10 mouse cellular contexts compared by ENCODE assay signal in genomic region chr2:116018781-116019465, GRCm38 (mm10). TPM values are rescaled to one million over a fixed set of nuclear protein-coding genes. Genes with fewer than 3 reads are reported as not detected.
DNase-seq lines count a peak whose midpoint lies in the region; ATAC-seq and TF ChIP-seq lines count a peak whose summit lies in the region.
"Had no signal": no experiment of that assay in that cellular context is flagged by ENCODE, and none has a peak within 500 bp of the region (broad histone marks: within the 10 kb centered on the region; RNA-seq: fewer than 3 reads in every experiment).

No protein-coding gene starts in this region.

- 44% methylated on average over 10 of the region's 10 CpGs for WGBS in embryonic facial prominence, embryonic 12.5 days
- 23% methylated on average over 10 of the region's 10 CpGs for WGBS in hindbrain, embryonic 15.5 days
- WGBS in neural tube, embryonic 12.5 days = 22% methylated on average over 10 of the region's 10 CpGs

- no peak for DNase-seq in urinary bladder, postnatal 36 days (ENCODE audit: low spot score in 2 of 2)
- DNase-seq in left cerebral cortex, postnatal 4 days = no peak
- DNase-seq: gastrocnemius, adult 2 months had no signal

- no peaks in the 10 kb centered on the region for H3K36me3 ChIP-seq in E14TG2a.4 (ENCODE audit: insufficient read depth, low read length)
- H3K36me3 ChIP-seq in embryonic facial prominence, embryonic 12.5 days = no peaks in the 10 kb centered on the region
- H3K36me3 ChIP-seq in hindbrain, embryonic 15.5 days = no peaks in the 10 kb centered on the region
- H3K36me3 ChIP-seq in neural tube, embryonic 12.5 days = peaks cover 10% of the 10 kb centered on the region; the same call in 1 of the 2 replicates
- H3K36me3 ChIP-seq: liver, embryonic 15.5 days had no signal

- 0 out of 2 replicates have a peak overlapping the region, but pooled peaks have one; percentile 17 for H3K4me3 ChIP-seq in E14TG2a.4 (replicated peaks; ENCODE audit: low read length)
- H3K4me3 ChIP-seq in embryonic facial prominence, embryonic 12.5 days = no peak overlapping the region
- H3K4me3 ChIP-seq in hindbrain, embryonic 15.5 days = no peak overlapping the region
- H3K4me3 ChIP-seq in neural tube, embryonic 12.5 days = no peak overlapping the region
- H3K4me3 ChIP-seq: gastrocnemius, adult 2 months; liver, embryonic 15.5 days had no signal

- no peak for TF ChIP-seq CTCF in E14TG2a.4 (conservative IDR thresholded peaks at IDR 0.05; ENCODE audit: low read length)

- intact Hi-C loops in left cerebral cortex, postnatal 4 days (cut with DNase I) = no loop called here

- no peak for ATAC-seq in embryonic facial prominence, embryonic 12.5 days (ENCODE audit: insufficient number of reproducible peaks, insufficient read depth, low FRiP score, low TSS enrichment)
- 0 out of 2 replicates have a peak, but pooled peaks have one; percentile 36 for ATAC-seq in hindbrain, embryonic 15.5 days (ENCODE audit: low FRiP score, low read depth)
- ATAC-seq in neural tube, embryonic 12.5 days (ENCODE audit: low FRiP score, low read depth) = peak; percentile 27; the same call in 1 of the 2 replicates
- no peak for ATAC-seq in granulocyte monocyte progenitor cell, adult 5-6 weeks (replicated peaks; ENCODE audit: poor library complexity, severe bottlenecking)

- H3K4me2 ChIP-seq in embryonic facial prominence, embryonic 12.5 days (replicated peaks) = no peak overlapping the region
- no peak overlapping the region for H3K4me2 ChIP-seq in hindbrain, embryonic 15.5 days
- H3K4me2 ChIP-seq in neural tube, embryonic 12.5 days (replicated peaks) = peak overlapping the region; percentile 49; the same call in 1 of the 2 replicates
- H3K4me2 ChIP-seq: liver, embryonic 15.5 days had no signal

- peaks cover 36% of the 10 kb centered on the region for H3K4me1 ChIP-seq in E14TG2a.4 (replicated peaks; ENCODE audit: low read depth, low read length)
- peaks cover 26% of the 10 kb centered on the region for H3K4me1 ChIP-seq in embryonic facial prominence, embryonic 12.5 days
- H3K4me1 ChIP-seq in hindbrain, embryonic 15.5 days (replicated peaks) = peaks cover 30% of the 10 kb centered on the region
- peaks cover 39% of the 10 kb centered on the region for H3K4me1 ChIP-seq in neural tube, embryonic 12.5 days
- H3K4me1 ChIP-seq: liver, embryonic 15.5 days had no signal

- no peaks in the 10 kb centered on the region for H3K27me3 ChIP-seq in E14TG2a.4 (ENCODE audit: insufficient read depth, low read length)
- no peaks in the 10 kb centered on the region for H3K27me3 ChIP-seq in embryonic facial prominence, embryonic 12.5 days
- H3K27me3 ChIP-seq in hindbrain, embryonic 15.5 days = no peaks in the 10 kb centered on the region
- no peaks in the 10 kb centered on the region for H3K27me3 ChIP-seq in neural tube, embryonic 12.5 days (replicated peaks)
- H3K27me3 ChIP-seq: liver, embryonic 15.5 days had no signal

- no peaks in the 10 kb centered on the region for H3K9me3 ChIP-seq in E14TG2a.4 (ENCODE audit: low read length)
- no peaks in the 10 kb centered on the region for H3K9me3 ChIP-seq in embryonic facial prominence, embryonic 12.5 days
- H3K9me3 ChIP-seq in hindbrain, embryonic 15.5 days = no peaks in the 10 kb centered on the region
- no peaks in the 10 kb centered on the region for H3K9me3 ChIP-seq in neural tube, embryonic 12.5 days
- H3K9me3 ChIP-seq: liver, embryonic 15.5 days had no signal

- no peak overlapping the region for H3K9ac ChIP-seq in embryonic facial prominence, embryonic 12.5 days
- H3K9ac ChIP-seq in hindbrain, embryonic 15.5 days = no peak overlapping the region
- H3K9ac ChIP-seq in neural tube, embryonic 12.5 days = peak overlapping the region; percentile 26
- H3K9ac ChIP-seq: liver, embryonic 15.5 days had no signal

- 0 out of 2 replicates have a peak overlapping the region, but pooled peaks have one; percentile 37 for H3K27ac ChIP-seq in embryonic facial prominence, embryonic 12.5 days
- H3K27ac ChIP-seq in hindbrain, embryonic 15.5 days (replicated peaks) = peak overlapping the region; percentile 78
- peak overlapping the region; percentile 81 for H3K27ac ChIP-seq in neural tube, embryonic 12.5 days
- H3K27ac ChIP-seq: gastrocnemius, adult 2 months; liver, embryonic 15.5 days had no signal

RNA-seq across cellular contexts. Expression of gene Meis2, which starts 46.7 kb away (rescaled TPM):
- 71.2 and 71.7 TPM in 2 replicates for polyA plus RNA-seq in embryonic facial prominence, embryonic 12.5 days (2016; fragmentation: Nextera tagmentation; extraction: Ambion mirVana)
- 139 and 140 TPM in 2 replicates for polyA plus RNA-seq in hindbrain, embryonic 15.5 days (2015; fragmentation: Nextera tagmentation; extraction: Ambion mirVana)
- 108 and 120 TPM in 2 replicates for polyA plus RNA-seq in neural tube, embryonic 12.5 days (2016; fragmentation: Nextera tagmentation; extraction: Ambion mirVana)
- total RNA-seq in left cerebral cortex, postnatal 4 days (2021) = 100 to 1,000 TPM; 186 to 188 TPM
- not detected in 2 replicates for total RNA-seq in granulocyte monocyte progenitor cell, adult 5-6 weeks (2014; fragmentation: Nextera tagmentation)
- not detected in 2 replicates for total RNA-seq in granulocyte monocyte progenitor cell, adult 5-6 weeks (2017)
- total RNA-seq: megakaryocyte progenitor cell, adult 5-6 weeks had no signal

Comparison
In these comparisons a context has a peak if more than half of its experiments do, and no peak if none do; other contexts are left out.
1. ATAC-seq: peak in hindbrain, embryonic 15.5 days (single experiment) and neural tube, embryonic 12.5 days (single experiment); none in embryonic facial prominence, embryonic 12.5 days (single experiment) and granulocyte monocyte progenitor cell, adult 5-6 weeks (single experiment).
2. Peak in every context shown above with its lines, with median percentiles within 50 percentile points of each other: H3K27ac ChIP-seq.